Mouse (Mus musculus) common myeloid progenitor, adult 5-6 weeks (primary cell): ENCODE results near the gene Asb8. TPM values are rescaled to one million over a fixed set of nuclear protein-coding genes. Genes with fewer than 3 reads are reported as not detected.

ENCODE experiments used
- ATAC-seq: replicated peaks from 2 replicates; pipeline ENCODE4 v1.8.0; 2016; ENCODE audit warnings: low read depth, mild to moderate bottlenecking, moderate TSS enrichment, inconsistent platforms; ENCODE audit not compliant: poor library complexity, severe bottlenecking
- total RNA-seq: library from RNA; stranded (forward); fragments of 200-1000, 187-1606 nt; gene quantifications from 2 replicates; pipeline ENCODE4 v1.2.3, GENCODE M21; 2017

Gene Asb8
- total RNA-seq, 1 experiment from 2014 or later: 21.9 TPM

DNA sequence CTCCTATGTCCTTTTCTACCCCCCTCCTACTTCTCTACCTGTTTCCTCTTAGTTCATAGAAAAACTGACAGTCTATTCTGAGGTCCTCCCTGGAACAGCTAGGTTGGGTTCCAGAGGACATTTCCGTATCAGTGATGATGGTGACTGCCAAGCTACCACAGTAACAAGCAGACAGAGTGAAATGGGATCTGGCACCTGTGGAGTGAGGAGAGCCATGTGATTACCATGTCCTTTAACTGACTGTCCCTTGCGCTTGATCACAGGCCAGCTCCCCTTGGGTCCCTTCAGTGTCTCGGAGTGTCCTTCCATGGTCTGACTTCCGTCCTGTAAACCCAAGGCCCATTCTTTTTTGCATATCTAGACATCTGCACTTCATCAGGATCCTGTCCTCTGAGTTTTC is 34.4 kb downstream of the Asb8 start:
- ATAC-seq: no peak

DNA sequence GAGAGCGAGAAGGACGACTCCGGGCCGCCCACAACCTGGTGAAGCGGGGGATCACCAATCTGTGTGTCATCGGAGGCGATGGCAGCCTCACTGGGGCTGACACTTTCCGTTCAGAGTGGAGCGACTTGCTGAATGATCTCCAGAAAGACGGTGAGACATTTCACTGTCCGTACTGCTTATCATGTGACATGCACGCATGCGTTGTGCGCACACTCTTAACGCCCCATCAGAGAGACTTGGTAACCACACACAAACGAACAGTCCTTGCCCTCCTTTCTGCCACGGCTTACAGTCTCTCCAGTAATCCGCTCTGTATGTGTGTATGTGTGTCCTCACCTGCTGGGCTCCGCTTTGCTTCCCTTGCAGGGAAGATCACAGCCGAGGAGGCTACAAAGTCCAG is 44.6 kb downstream of the Asb8 start:
- no peak for ATAC-seq

- ATAC-seq: no peak
Measured at GRCm38 (mm10) chr15:98119363-98119762, 46.1 kb downstream of the Asb8 start.

- peak; percentile 40 for ATAC-seq
Measured at GRCm38 (mm10) chr15:98116287-98116686, 49.1 kb downstream of the Asb8 start.

DNA sequence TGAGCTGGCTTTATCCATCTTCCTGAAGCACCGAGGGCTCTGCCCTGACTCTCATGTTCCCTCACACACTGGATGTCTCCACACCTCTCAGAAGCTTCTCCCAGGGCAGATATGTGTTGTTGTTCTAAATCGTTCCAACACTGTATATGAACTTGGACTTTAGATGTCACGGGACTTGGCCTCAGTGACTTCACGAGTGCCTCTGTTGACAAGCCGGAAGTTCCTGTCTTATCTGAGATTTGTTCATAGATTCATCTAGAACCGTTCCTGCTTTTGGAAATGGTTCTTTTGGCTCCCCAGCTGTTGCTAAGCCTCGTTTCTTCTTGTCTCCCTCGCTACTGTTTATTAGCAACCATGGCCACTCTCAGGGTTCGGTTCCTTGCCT is 49.7 kb downstream of the Asb8 start:
- no peak for ATAC-seq

DNA sequence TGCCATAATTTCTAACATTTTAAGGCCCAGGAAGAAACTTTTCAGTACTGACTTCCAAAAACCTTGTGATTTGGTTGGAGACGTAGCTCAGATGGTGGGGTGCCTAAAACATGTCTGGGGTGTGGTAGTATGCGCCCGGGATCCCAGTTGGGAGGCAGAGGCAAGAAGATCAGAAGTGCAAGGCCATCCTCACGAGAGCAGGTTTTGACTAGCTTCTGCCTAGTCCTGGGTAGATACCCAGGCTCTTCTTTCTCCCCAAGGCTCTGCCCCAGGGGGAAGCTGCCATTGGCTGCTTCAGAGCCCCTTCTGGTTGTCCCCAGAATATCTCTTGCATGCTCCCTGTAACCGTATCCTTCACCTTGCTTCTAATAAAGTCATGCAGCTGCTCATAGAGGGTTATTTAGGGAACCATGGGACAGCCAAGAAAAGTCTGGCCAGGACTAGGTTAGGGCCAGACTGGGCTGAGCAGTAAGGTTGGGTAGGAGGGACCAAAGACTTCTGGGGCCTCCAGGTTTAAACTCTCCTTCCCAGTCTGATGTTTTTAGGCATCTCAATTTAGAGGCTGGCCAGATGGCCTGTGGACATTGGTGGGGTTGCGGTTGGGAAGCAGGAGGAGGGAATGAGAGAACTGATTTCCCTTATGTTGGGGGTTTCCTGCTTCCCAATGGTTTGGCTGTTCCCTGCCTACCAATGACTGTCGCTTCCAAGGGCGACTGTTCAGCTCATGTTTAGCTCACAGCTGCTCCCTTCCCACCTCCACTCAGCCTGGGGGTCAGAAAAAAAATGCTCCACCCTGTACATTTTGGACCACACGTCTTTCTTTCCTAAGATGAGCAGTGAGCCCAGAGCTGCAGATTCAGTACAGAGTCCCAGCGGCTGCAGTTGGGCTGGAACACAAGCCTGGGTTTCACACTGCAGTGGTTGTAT is 50.3 kb downstream of the Asb8 start:
- no peak for ATAC-seq

DNA sequence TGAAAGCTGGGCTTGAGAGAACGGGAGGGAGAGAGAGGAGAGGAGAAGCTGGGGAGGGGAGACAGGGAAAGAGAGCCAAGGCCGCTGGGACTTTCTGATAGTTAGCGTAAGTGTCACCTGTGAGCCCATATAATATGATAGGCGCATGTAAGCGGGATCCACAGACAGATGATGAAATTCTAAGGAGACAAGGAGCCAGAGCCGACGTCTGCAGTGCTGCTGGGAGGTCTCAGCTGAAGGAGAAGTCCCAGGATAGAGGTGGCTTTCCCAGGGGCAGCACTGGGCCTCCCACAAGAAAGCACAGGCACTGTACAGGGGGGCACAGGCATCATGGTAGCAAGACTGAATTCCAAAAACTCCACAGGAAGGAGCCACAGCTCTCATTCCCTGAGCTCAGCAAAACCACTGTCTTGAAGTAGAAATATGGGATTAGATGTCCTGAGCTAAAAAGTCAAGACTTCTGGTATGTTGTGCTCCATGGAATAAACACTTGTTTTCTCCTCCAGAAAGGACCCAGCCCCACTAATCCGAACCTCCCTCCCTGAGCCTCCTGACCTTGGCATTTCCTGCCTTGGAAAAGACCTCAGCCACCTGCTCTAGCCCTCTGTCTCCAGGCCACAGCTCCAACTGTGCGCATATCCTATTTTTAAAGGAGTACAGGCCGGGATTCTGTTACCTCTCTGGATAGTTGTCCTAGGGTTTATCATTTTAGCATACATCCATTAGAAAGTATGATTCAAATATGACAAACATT is 51.1 kb downstream of the Asb8 start:
- ATAC-seq: no peak

GRCm38 (mm10) chr15:98111791-98112190 is 53.6 kb downstream of the Asb8 start:
- ATAC-seq: peak; percentile 43; the same call in 1 of the 2 replicates

GRCm38 (mm10) chr15:98108297-98109152 is 56.9 kb downstream of the Asb8 start:
- peak; percentile 94 for ATAC-seq

DNA sequence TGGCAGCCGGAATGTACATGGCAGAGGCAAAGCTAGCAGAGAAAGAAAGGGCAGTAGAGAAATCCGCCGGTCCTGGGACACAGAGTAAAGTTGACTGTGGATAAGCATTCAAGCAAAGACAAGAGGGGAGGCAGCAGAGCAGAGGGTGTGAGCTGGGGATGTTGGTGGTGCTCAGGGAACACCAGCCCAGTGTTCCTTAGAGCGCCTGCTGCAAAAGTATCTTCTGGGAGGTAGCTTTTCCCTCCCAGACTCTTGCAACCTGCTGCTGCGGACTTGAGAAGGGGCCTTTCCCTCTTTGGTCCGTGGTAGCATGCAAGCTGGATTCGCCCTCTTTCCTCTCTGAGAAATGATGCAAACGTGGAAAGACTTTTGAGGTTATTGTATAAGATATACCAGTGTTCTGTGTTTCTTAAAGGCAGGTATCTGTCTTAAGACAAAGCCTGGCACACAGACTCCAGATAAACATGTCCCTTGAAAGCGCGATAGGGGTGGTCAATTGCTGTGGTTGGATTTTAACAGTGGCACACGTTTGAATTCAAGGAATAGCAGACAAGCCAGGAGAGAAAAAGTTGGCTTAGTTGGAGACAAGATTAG is 57.6 kb downstream of the Asb8 start:
- ATAC-seq: peak; percentile 29

DNA sequence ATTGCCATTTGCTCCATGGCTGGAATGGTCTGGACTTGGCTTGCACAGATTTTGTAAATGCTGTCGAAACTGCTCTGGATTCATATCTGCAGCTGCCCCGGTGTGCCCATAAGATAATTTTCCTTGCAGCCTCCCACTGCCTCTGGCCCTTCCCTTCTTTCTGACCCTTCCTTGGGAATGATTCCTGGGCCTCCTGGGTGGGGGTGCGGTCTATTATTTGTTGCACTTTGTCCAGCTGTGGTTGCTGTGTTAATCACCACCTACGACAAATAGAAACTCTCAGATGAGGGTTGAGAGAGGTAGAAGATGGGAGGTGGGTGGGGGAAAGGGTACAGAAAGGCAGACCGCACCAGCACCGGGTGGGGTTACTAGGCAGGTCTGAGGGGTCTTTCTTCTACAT is 58.2 kb downstream of the Asb8 start:
- ATAC-seq: no peak

GRCm38 (mm10) chr15:98106506-98106905 is 58.9 kb downstream of the Asb8 start:
- ATAC-seq: no peak

- ATAC-seq: no peak
Measured at GRCm38 (mm10) chr15:98102401-98102800, 63.0 kb downstream of the Asb8 start.

DNA sequence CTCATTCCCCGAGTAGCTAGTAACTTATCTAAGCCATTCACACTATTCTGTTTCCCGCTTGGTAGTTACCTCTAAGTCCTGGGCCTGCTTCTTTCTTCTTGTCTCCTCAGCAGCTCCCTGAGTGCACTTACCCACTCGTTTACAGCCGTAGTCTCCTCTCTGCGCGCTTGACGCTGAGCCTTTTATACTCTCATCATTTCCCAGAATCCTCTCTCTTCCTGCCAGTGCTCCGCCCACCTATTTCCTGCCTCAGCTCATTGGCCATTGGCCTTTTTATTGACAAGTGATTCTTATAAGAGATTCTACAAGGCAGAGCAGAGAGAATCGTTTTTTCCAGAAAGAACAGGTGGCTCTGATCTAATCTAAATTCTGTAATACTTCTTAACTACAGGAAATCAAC is 66.9 kb downstream of the Asb8 start:
- no peak for ATAC-seq

GRCm38 (mm10) chr15:98096957-98097356 is 68.5 kb downstream of the Asb8 start:
- no peak for ATAC-seq

DNA sequence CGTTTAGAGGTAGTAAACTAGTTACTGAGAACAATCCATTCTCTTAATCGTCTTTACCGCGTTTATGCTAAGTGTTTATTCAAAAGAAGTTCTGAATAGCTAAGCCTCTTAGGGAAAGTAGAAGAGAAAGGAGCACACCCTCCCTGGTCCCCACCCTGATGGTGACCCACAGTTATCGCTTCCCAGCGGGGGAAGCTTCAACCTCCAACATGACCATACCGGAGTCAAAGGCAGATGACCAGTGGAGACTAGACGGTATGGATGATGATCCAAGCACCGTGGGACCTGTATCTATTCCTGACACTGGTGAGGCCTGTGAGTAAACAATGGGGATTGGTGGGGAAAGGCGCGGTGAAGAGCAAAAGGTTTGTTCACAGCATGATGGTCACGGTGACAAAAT is 70.5 kb downstream of the Asb8 start:
- no peak for ATAC-seq

- ATAC-seq: peak; percentile 85
Measured at GRCm38 (mm10) chr15:98093121-98094011, 72.1 kb downstream of the Asb8 start, which contains the start of gene Senp1. Senp1 (minus strand) TSS chr15:98093744.

DNA sequence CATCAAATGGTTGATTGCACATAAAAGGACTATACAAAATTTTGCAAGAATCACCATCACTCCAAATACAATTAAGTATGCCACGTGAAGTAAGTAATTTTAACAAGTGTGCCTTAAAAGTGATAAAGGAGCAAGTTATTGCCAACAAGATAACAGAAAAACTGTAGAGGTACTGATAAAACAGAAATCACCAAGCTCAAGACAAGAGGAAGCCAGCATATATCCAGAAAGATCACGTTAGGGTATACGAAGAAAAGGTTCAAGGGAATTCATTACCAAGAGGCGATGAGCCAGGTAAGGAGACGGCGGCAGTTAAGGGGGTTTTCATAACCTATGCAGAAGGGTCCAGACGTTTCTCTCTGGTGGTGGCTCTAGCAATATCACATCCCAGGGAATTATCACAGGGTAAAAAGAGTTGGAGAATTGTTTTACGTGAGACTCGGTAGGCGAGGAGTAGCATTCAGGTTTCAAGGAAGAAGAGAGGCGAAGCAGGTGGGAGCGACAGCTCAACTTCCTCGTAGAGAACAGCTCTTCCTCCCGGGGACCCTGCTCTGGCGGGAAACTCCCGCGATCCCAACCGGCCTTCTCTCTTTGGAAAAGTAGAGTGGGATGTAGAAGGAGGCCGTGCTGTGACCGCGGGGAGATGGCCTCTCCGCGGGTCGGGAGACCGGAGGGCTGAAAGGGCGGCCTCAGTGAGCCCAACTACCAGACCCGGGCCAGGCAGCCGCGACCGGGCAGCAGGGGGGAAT is 72.9 kb downstream of the Asb8 start, which contains the start of gene Pfkm:
TSS of gene Pfkm (plus strand) at position 218 of the 749 bp plus-strand sequence.
- ATAC-seq: 0 out of 2 replicates have a peak, but pooled peaks have one; percentile 2
